11 mouse cellular contexts compared by ENCODE assay signal in genomic region chr6:125225518-125226115, GRCm38 (mm10). TPM values are rescaled to one million over a fixed set of nuclear protein-coding genes. Genes with fewer than 3 reads are reported as not detected.
DNase-seq lines count a peak whose midpoint lies in the region; ATAC-seq and TF ChIP-seq lines count a peak whose summit lies in the region.
"Had no signal": no experiment of that assay in that cellular context is flagged by ENCODE, and none has a peak within 500 bp of the region (broad histone marks: within the 10 kb centered on the region; RNA-seq: fewer than 3 reads in every experiment).

No protein-coding gene starts in this region.

- WGBS in forebrain, embryonic 11.5 days: 85% methylated on average over 5 of the region's 5 CpGs
- 80% methylated on average over 5 of the region's 5 CpGs for WGBS in forebrain, embryonic 15.5 days
- 83% methylated on average over 5 of the region's 5 CpGs for WGBS in liver, postnatal 0 days (ENCODE audit: insufficient replicate concordance)
- 79% methylated on average over 5 of the region's 5 CpGs for WGBS in liver, embryonic 12.5 days (ENCODE audit: insufficient replicate concordance)
- 87% methylated on average over 5 of the region's 5 CpGs for WGBS in small intestine, adult 2 months
- 84% methylated on average over 5 of the region's 5 CpGs for WGBS in limb, embryonic 10.5 days

- no peaks in the 10 kb centered on the region for H3K79me2 ChIP-seq in MEL (ENCODE audit: control insufficient read depth, insufficient read depth, low read length, poor library complexity)

- H3K4me3 ChIP-seq in forebrain, embryonic 11.5 days (ENCODE audit: low read depth, low read length): no peak overlapping the region
- no peak overlapping the region for H3K4me3 ChIP-seq in forebrain, embryonic 15.5 days
- H3K4me3 ChIP-seq in liver, postnatal 0 days (ENCODE audit: low read depth, low read length): no peak overlapping the region
- H3K4me3 ChIP-seq in liver, embryonic 12.5 days: no peak overlapping the region
- H3K4me3 ChIP-seq in MEL (ENCODE audit: control insufficient read depth in 1 of 2, insufficient read depth in 1 of 2, low read depth in 2 of 2, low read length in 2 of 2): no peak overlapping the region
- H3K4me3 ChIP-seq in small intestine, adult 2 months (ENCODE audit: low read depth, low read length): no peak overlapping the region
- H3K4me3 ChIP-seq in limb, embryonic 10.5 days: no peak overlapping the region
- H3K4me3 ChIP-seq: embryonic facial prominence, embryonic 13.5 days had no signal

- TF ChIP-seq CTCF in liver, postnatal 0 days (IDR thresholded peaks at IDR 0.05; ENCODE audit: low read depth): peak; percentile 67
- TF ChIP-seq CTCF in MEL (IDR thresholded peaks at IDR 0.05 in 2 of 3, conservative IDR thresholded peaks at IDR 0.05 in 1 of 3; ENCODE audit: control insufficient read depth in 1 of 3, insufficient read depth in 1 of 3, low read depth in 2 of 3, low read length in 3 of 3, poor library complexity in 1 of 3, severe bottlenecking in 1 of 3): peak; percentile 56 to 77 (median 65)
- TF ChIP-seq CTCF in small intestine, adult 2 months (IDR thresholded peaks at IDR 0.05; ENCODE audit: extremely low read depth, insufficient read length, insufficient replicate concordance, low read depth, low read length): peak; percentile 30; the same call in 1 of the 2 replicates

- H3K9ac ChIP-seq in forebrain, embryonic 11.5 days (ENCODE audit: low read length): no peak overlapping the region
- H3K9ac ChIP-seq in forebrain, embryonic 15.5 days (replicated peaks): no peak overlapping the region
- H3K9ac ChIP-seq in liver, postnatal 0 days (replicated peaks): no peak overlapping the region
- no peak overlapping the region for H3K9ac ChIP-seq in liver, embryonic 12.5 days
- H3K9ac ChIP-seq in MEL (ENCODE audit: control insufficient read depth, low read depth, low read length, poor library complexity, severe bottlenecking): no peak overlapping the region
- H3K9ac ChIP-seq: embryonic facial prominence, embryonic 13.5 days had no signal

- TF ChIP-seq EP300 in liver, postnatal 0 days (IDR thresholded peaks at IDR 0.05; ENCODE audit: low read depth): no peak
- no peak for TF ChIP-seq EP300 in MEL (IDR thresholded peaks at IDR 0.05; ENCODE audit: low read depth in 1 of 2, low read length in 2 of 2)

- no peak for ATAC-seq in forebrain, embryonic 11.5 days (replicated peaks; ENCODE audit: low FRiP score)
- ATAC-seq in forebrain, embryonic 15.5 days (replicated peaks): no peak
- ATAC-seq in liver, postnatal 0 days: no peak
- ATAC-seq in liver, embryonic 12.5 days: no peak

- H3K27me3 ChIP-seq in forebrain, embryonic 11.5 days (ENCODE audit: control insufficient read depth, insufficient read depth, low read length): no peaks in the 10 kb centered on the region
- no peaks in the 10 kb centered on the region for H3K27me3 ChIP-seq in forebrain, embryonic 15.5 days
- H3K27me3 ChIP-seq in liver, postnatal 0 days (ENCODE audit: insufficient read depth, low read length): no peaks in the 10 kb centered on the region
- H3K27me3 ChIP-seq in liver, embryonic 12.5 days (replicated peaks): no peaks in the 10 kb centered on the region
- no peaks in the 10 kb centered on the region for H3K27me3 ChIP-seq in MEL (ENCODE audit: control insufficient read depth in 1 of 2, insufficient read depth in 2 of 2, low read length in 2 of 2)
- H3K27me3 ChIP-seq in small intestine, adult 2 months (ENCODE audit: control insufficient read depth, insufficient read depth, low read length): no peaks in the 10 kb centered on the region
- no peaks in the 10 kb centered on the region for H3K27me3 ChIP-seq in limb, embryonic 10.5 days (ENCODE audit: low read depth, poor library complexity, severe bottlenecking)
- H3K27me3 ChIP-seq: embryonic facial prominence, embryonic 13.5 days had no signal

- TF ChIP-seq RAD21 in MEL (IDR thresholded peaks at IDR 0.05; ENCODE audit: low read depth, low read length): peak; percentile 53

- peaks cover 1% of the 10 kb centered on the region; the same call in 1 of the 2 replicates for H3K4me1 ChIP-seq in forebrain, embryonic 11.5 days (replicated peaks; ENCODE audit: control insufficient read depth, insufficient read depth, low read length)
- H3K4me1 ChIP-seq in forebrain, embryonic 15.5 days: no peaks in the 10 kb centered on the region
- H3K4me1 ChIP-seq in liver, postnatal 0 days (ENCODE audit: insufficient read depth): peaks cover 3% of the 10 kb centered on the region; the same call in 1 of the 2 replicates
- peaks cover 4% of the 10 kb centered on the region for H3K4me1 ChIP-seq in liver, embryonic 12.5 days
- peaks cover 0 to 4% of the 10 kb centered on the region in 2 experiments; a peak in 1 of 4 replicates for H3K4me1 ChIP-seq in MEL (ENCODE audit: control insufficient read depth in 1 of 2, insufficient read depth in 2 of 2, low read length in 2 of 2)
- H3K4me1 ChIP-seq in small intestine, adult 2 months (ENCODE audit: control insufficient read depth, insufficient read depth, insufficient read length, low read length): peaks cover 2% of the 10 kb centered on the region; the same call in 1 of the 2 replicates
- peaks cover 11% of the 10 kb centered on the region for H3K4me1 ChIP-seq in limb, embryonic 10.5 days

- H3K27ac ChIP-seq in forebrain, embryonic 11.5 days (ENCODE audit: low read depth, low read length): no peak overlapping the region
- no peak overlapping the region for H3K27ac ChIP-seq in forebrain, embryonic 15.5 days (replicated peaks)
- no peak overlapping the region for H3K27ac ChIP-seq in liver, postnatal 0 days (ENCODE audit: low read depth)
- H3K27ac ChIP-seq in liver, embryonic 12.5 days: no peak overlapping the region
- no peak overlapping the region for H3K27ac ChIP-seq in MEL (ENCODE audit: control insufficient read depth, low read depth, low read length)
- H3K27ac ChIP-seq in small intestine, adult 2 months (ENCODE audit: insufficient read depth, low read depth, low read length): no peak overlapping the region
- H3K27ac ChIP-seq in limb, embryonic 10.5 days: no peak overlapping the region
- H3K27ac ChIP-seq: embryonic facial prominence, embryonic 13.5 days had no signal

- TF ChIP-seq POLR2A in MEL (IDR thresholded peaks at IDR 0.05; ENCODE audit: control insufficient read depth in 1 of 2, insufficient read depth in 1 of 2, low read depth in 1 of 2, low read length in 2 of 2, poor library complexity in 1 of 2): no peak
- TF ChIP-seq POLR2A in small intestine, adult 2 months (IDR thresholded peaks at IDR 0.05; ENCODE audit: low read depth, low read length): no peak

- H3K4me2 ChIP-seq in forebrain, embryonic 11.5 days (ENCODE audit: low read depth, low read length, severe bottlenecking): no peak overlapping the region
- no peak overlapping the region for H3K4me2 ChIP-seq in forebrain, embryonic 15.5 days (replicated peaks)
- H3K4me2 ChIP-seq in liver, postnatal 0 days (ENCODE audit: low read depth, low read length): no peak overlapping the region
- no peak overlapping the region for H3K4me2 ChIP-seq in liver, embryonic 12.5 days
- H3K4me2 ChIP-seq: embryonic facial prominence, embryonic 13.5 days had no signal

- H3K9me3 ChIP-seq in forebrain, embryonic 11.5 days (ENCODE audit: control insufficient read depth, low read length): no peaks in the 10 kb centered on the region
- H3K9me3 ChIP-seq in forebrain, embryonic 15.5 days: no peaks in the 10 kb centered on the region
- no peaks in the 10 kb centered on the region for H3K9me3 ChIP-seq in liver, postnatal 0 days (ENCODE audit: low read length)
- no peaks in the 10 kb centered on the region for H3K9me3 ChIP-seq in liver, embryonic 12.5 days (replicated peaks)
- no peaks in the 10 kb centered on the region for H3K9me3 ChIP-seq in MEL (replicated peaks; ENCODE audit: insufficient read depth, low read length)
- H3K9me3 ChIP-seq in limb, embryonic 10.5 days (replicated peaks): no peaks in the 10 kb centered on the region
- H3K9me3 ChIP-seq: embryonic facial prominence, embryonic 13.5 days had no signal

- H3K36me3 ChIP-seq in forebrain, embryonic 11.5 days (ENCODE audit: control insufficient read depth, insufficient read depth, low read length): no peaks in the 10 kb centered on the region
- H3K36me3 ChIP-seq in forebrain, embryonic 15.5 days: no peaks in the 10 kb centered on the region
- H3K36me3 ChIP-seq in liver, postnatal 0 days (replicated peaks; ENCODE audit: insufficient read depth, low read length): peaks cover 58% of the 10 kb centered on the region
- peaks cover 22% of the 10 kb centered on the region; the same call in 1 of the 2 replicates for H3K36me3 ChIP-seq in liver, embryonic 12.5 days
- H3K36me3 ChIP-seq in MEL (ENCODE audit: control insufficient read depth in 1 of 2, insufficient read depth in 2 of 2, low read length in 2 of 2): no peaks in the 10 kb centered on the region
- peaks cover 53% of the 10 kb centered on the region for H3K36me3 ChIP-seq in small intestine, adult 2 months (ENCODE audit: control insufficient read depth, insufficient read depth, low read length)
- H3K36me3 ChIP-seq in limb, embryonic 10.5 days: 0 out of 2 replicates have a peak, but pooled peaks cover 3% of the 10 kb centered on the region

- DNase-seq in forebrain, embryonic 11.5 days (ENCODE audit: low spot score): peak; percentile 4
- DNase-seq in liver, postnatal 0 days: no peak
- DNase-seq in MEL (ENCODE audit: low read depth, low spot score): peak; percentile 62
- no peak for DNase-seq in urinary bladder, adult 2 months (ENCODE audit: low spot score)
- no peak for DNase-seq in limb, embryonic 10.5 days (ENCODE audit: low spot score)
- DNase-seq: heart, adult 18-20 months; layer of hippocampus, postnatal 36 days had no signal

RNA-seq across cellular contexts. Expression of gene Tapbpl, which starts 6.0 kb away (rescaled TPM):
- polyA plus RNA-seq in forebrain, embryonic 11.5 days (2014; fragmentation: Nextera tagmentation; extraction: Ambion mirVana): 1.1 and 1.8 TPM in 2 replicates
- polyA plus RNA-seq in forebrain, embryonic 15.5 days (2015; fragmentation: Nextera tagmentation; extraction: Ambion mirVana): 3.0 and 3.2 TPM in 2 replicates
- 14.4 and 14.7 TPM in 2 replicates for polyA plus RNA-seq in liver, postnatal 0 days (2015; fragmentation: Nextera tagmentation; extraction: Ambion mirVana)
- 3.8 and 4.0 TPM in 2 replicates for polyA plus RNA-seq in liver, embryonic 12.5 days (2016; fragmentation: Nextera tagmentation; extraction: Ambion mirVana)
- 2.1 and 2.5 TPM in 2 replicates for total RNA-seq in MEL (2012; rRNA removed)
- 1 to 10 TPM in 1 of 2 experiments, not detected in 1; 5.2 TPM for polyA plus RNA-seq in MEL (2012; ENCODE audit: insufficient read depth in 1 of 2, insufficient read length in 2 of 2, low read depth in 1 of 2, low replicate concordance in 2 of 2, missing spikeins in 1 of 2)
- polyA plus RNA-seq in small intestine, adult 2 months (2012; rRNA removed): 25.3 and 45.1 TPM in 2 replicates
- 16.6 and 19.7 TPM in 2 replicates for polyA plus RNA-seq in urinary bladder, adult 2 months (2012; rRNA removed)
- polyA plus RNA-seq in limb, embryonic 10.5 days (2016; fragmentation: Nextera tagmentation; extraction: Ambion mirVana): 1.0 and 1.8 TPM in 2 replicates

RNA-seq across cellular contexts. Expression of gene Vamp1, which starts 10.3 kb away (rescaled TPM):
- 1.9 and 2.1 TPM in 2 replicates for polyA plus RNA-seq in forebrain, embryonic 11.5 days (2014; fragmentation: Nextera tagmentation; extraction: Ambion mirVana)
- polyA plus RNA-seq in forebrain, embryonic 15.5 days (2015; fragmentation: Nextera tagmentation; extraction: Ambion mirVana): 5.6 and 6.0 TPM in 2 replicates
- 1.4 and 1.7 TPM in 2 replicates for polyA plus RNA-seq in liver, postnatal 0 days (2015; fragmentation: Nextera tagmentation; extraction: Ambion mirVana)
- polyA plus RNA-seq in liver, embryonic 12.5 days (2016; fragmentation: Nextera tagmentation; extraction: Ambion mirVana): 2.3 and 2.6 TPM in 2 replicates
- total RNA-seq in MEL (2012; rRNA removed): 1.1 and 1.5 TPM in 2 replicates
- polyA plus RNA-seq in MEL (2012; ENCODE audit: insufficient read depth in 1 of 2, insufficient read length in 2 of 2, low read depth in 1 of 2, low replicate concordance in 2 of 2, missing spikeins in 1 of 2): 1 to 10 TPM in 1 of 2 experiments, not detected in 1; 5.5 TPM
- 5.0 and 7.7 TPM in 2 replicates for polyA plus RNA-seq in small intestine, adult 2 months (2012; rRNA removed)
- polyA plus RNA-seq in urinary bladder, adult 2 months (2012; rRNA removed): 29.0 and 37.2 TPM in 2 replicates
- polyA plus RNA-seq in limb, embryonic 10.5 days (2016; fragmentation: Nextera tagmentation; extraction: Ambion mirVana): 3.2 and 3.9 TPM in 2 replicates

RNA-seq across cellular contexts. Expression of gene Cd27, which starts 11.2 kb away (rescaled TPM):
- polyA plus RNA-seq in forebrain, embryonic 11.5 days (2014; fragmentation: Nextera tagmentation; extraction: Ambion mirVana): 1.3 and 2.3 TPM in 2 replicates
- 1.3 and 2.3 TPM in 2 replicates for polyA plus RNA-seq in forebrain, embryonic 15.5 days (2015; fragmentation: Nextera tagmentation; extraction: Ambion mirVana)
- 1.1 and 2.3 TPM in 2 replicates for polyA plus RNA-seq in liver, postnatal 0 days (2015; fragmentation: Nextera tagmentation; extraction: Ambion mirVana)
- polyA plus RNA-seq in liver, embryonic 12.5 days (2016; fragmentation: Nextera tagmentation; extraction: Ambion mirVana): 2.6 and 3.2 TPM in 2 replicates
- not detected in 2 replicates for total RNA-seq in MEL (2012; rRNA removed)
- under 1 TPM in 1 of 2 experiments, not detected in 1; 0.46 TPM for polyA plus RNA-seq in MEL (2012; ENCODE audit: insufficient read depth in 1 of 2, insufficient read length in 2 of 2, low read depth in 1 of 2, low replicate concordance in 2 of 2, missing spikeins in 1 of 2)
- polyA plus RNA-seq in small intestine, adult 2 months (2012; rRNA removed): 3.5 and 7.9 TPM in 2 replicates
- 0.59 and 0.83 TPM in 2 replicates for polyA plus RNA-seq in urinary bladder, adult 2 months (2012; rRNA removed)
- 0.84 and 1.6 TPM in 2 replicates for polyA plus RNA-seq in limb, embryonic 10.5 days (2016; fragmentation: Nextera tagmentation; extraction: Ambion mirVana)
- total RNA-seq: layer of hippocampus, postnatal 36 days had no signal

RNA-seq across cellular contexts. Expression of gene Mrpl51, which starts 34.0 kb away (rescaled TPM):
- polyA plus RNA-seq in forebrain, embryonic 11.5 days (2014; fragmentation: Nextera tagmentation; extraction: Ambion mirVana): 195 and 197 TPM in 2 replicates
- 155 and 158 TPM in 2 replicates for polyA plus RNA-seq in forebrain, embryonic 15.5 days (2015; fragmentation: Nextera tagmentation; extraction: Ambion mirVana)
- polyA plus RNA-seq in liver, postnatal 0 days (2015; fragmentation: Nextera tagmentation; extraction: Ambion mirVana): 210 and 215 TPM in 2 replicates
- 211 and 222 TPM in 2 replicates for polyA plus RNA-seq in liver, embryonic 12.5 days (2016; fragmentation: Nextera tagmentation; extraction: Ambion mirVana)
- total RNA-seq in MEL (2012; rRNA removed): 208 and 251 TPM in 2 replicates
- polyA plus RNA-seq in MEL (2012; ENCODE audit: insufficient read depth in 1 of 2, insufficient read length in 2 of 2, low read depth in 1 of 2, low replicate concordance in 2 of 2, missing spikeins in 1 of 2): 100 to 1,000 TPM in 1 of 2 experiments, not detected in 1; 286 TPM
- polyA plus RNA-seq in small intestine, adult 2 months (2012; rRNA removed): 41.6 and 62.7 TPM in 2 replicates
- polyA plus RNA-seq in urinary bladder, adult 2 months (2012; rRNA removed): 69.8 and 72.9 TPM in 2 replicates
- polyA plus RNA-seq in limb, embryonic 10.5 days (2016; fragmentation: Nextera tagmentation; extraction: Ambion mirVana): 213 and 231 TPM in 2 replicates

RNA-seq across cellular contexts. Expression of gene Ncapd2, which starts 34.1 kb away (rescaled TPM):
- polyA plus RNA-seq in forebrain, embryonic 11.5 days (2014; fragmentation: Nextera tagmentation; extraction: Ambion mirVana): 225 and 271 TPM in 2 replicates
- polyA plus RNA-seq in forebrain, embryonic 15.5 days (2015; fragmentation: Nextera tagmentation; extraction: Ambion mirVana): 98.5 and 99.5 TPM in 2 replicates
- 33.5 and 39.1 TPM in 2 replicates for polyA plus RNA-seq in liver, postnatal 0 days (2015; fragmentation: Nextera tagmentation; extraction: Ambion mirVana)
- 132 and 138 TPM in 2 replicates for polyA plus RNA-seq in liver, embryonic 12.5 days (2016; fragmentation: Nextera tagmentation; extraction: Ambion mirVana)
- 86.6 and 88.8 TPM in 2 replicates for total RNA-seq in MEL (2012; rRNA removed)
- polyA plus RNA-seq in MEL (2012; ENCODE audit: insufficient read depth in 1 of 2, insufficient read length in 2 of 2, low read depth in 1 of 2, low replicate concordance in 2 of 2, missing spikeins in 1 of 2): 100 to 1,000 TPM in 1 of 2 experiments, not detected in 1; 394 TPM
- 24.3 and 53.4 TPM in 2 replicates for polyA plus RNA-seq in small intestine, adult 2 months (2012; rRNA removed)
- polyA plus RNA-seq in urinary bladder, adult 2 months (2012; rRNA removed): 17.3 and 24.3 TPM in 2 replicates
- polyA plus RNA-seq in limb, embryonic 10.5 days (2016; fragmentation: Nextera tagmentation; extraction: Ambion mirVana): 285 and 288 TPM in 2 replicates

Comparison
In these comparisons a context has a peak if more than half of its experiments do, and no peak if none do; other contexts are left out.
1. DNase-seq: peak in forebrain, embryonic 11.5 days (single experiment) and MEL (single experiment); none in liver, postnatal 0 days (single experiment), urinary bladder, adult 2 months (single experiment) and limb, embryonic 10.5 days (single experiment).
2. Peak in every context shown above with its lines, with median percentiles within 50 percentile points of each other: CTCF ChIP-seq.